Mouse (Mus musculus): ENCODE data around the gene Ceacam2.
"Not testable (repeated sequence)": the region's sequence is repeated elsewhere in the genome, so short reads cannot be mapped to it uniquely, and the experiment has no call there.

Gene Ceacam2

DNA sequence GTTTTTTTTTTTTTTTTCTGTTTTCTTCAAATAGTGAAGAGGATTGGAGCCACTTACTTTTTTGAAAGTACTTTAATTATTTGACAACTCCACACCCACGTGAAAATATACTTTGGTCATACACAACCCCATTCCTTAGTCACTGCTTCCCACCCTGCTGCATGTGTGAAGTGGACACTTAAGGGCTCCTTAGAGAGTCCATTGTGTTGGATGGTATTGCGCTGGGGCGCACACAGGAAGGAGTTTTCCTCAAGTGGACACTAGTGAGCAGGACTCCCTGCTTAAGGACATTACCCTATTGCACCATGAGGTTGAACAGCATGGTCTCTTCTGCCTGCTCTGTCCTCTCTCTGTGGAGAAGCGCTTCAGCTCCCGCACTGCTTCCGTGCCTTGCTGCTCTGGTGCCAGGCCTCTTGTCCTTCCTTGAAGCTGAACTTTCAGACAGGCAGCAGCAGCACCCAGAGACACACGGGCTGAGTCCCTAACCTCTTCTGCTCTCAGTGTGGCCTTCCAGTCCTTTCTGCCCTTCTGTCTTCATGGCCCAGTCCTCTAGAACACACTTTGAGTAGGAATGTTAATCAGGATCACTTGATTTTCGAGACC, 56.4 kb downstream of the Ceacam2 start:
- no peak for DNase-seq (ENCODE audit: low read depth)

DNA sequence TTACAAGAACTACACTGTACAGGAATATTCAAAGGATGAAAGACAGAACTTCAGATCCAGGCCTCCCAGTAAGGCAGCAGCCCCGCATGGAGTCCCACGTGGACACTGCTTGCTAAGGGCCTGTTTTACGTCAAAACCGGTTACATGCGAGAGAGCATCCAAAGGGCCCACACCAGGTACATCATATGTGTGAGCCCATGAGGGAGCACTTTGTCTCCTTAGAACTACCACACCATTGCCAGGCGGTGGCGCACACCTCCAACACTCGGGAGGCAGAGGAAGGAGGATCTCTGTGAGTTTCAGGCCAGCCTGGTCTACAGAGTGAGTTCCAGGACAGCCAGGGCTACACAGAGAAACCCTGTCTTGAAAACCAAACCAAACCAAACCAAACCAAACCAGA, 58.9 kb downstream of the Ceacam2 start:
- DNase-seq (ENCODE audit: low read depth): peak; percentile 43

DNA sequence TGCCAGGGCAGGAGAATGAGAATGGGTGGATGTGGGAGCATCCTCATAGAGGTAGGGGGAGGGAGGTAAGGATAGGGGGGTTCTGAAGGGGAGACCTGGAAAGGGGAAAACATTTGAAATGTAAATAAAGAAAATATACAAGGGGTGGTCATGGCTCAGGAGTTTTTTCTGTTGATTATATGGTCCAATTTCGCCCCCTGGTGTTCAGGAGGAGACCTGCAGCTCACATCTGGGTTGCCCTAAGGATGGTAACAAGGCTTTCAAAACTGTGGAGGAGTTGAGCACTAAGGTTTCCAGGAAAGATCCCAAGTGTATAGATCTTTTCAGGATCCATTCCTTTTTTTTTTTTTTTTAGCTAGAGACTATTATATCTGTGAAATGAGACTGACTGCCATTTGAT, 60.2 kb downstream of the Ceacam2 start:
- peak; percentile 53 for DNase-seq (ENCODE audit: low read depth)

DNA sequence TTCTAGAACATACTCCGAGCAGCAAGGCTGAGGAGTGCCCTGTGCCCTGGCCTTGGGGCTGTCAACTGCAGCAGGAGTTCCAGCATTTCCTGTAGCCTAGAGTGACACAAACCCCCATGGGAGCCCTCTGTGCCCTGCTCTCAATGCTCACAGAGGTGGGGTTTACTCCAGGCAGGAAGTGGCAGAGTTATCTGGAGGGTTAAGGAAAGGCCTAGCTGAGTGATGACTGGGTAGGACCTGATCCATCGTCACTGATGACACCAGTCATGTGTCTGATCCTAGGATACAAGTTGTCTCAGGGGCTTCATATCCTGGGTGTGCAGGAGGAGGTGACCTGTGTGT, 61.9 kb downstream of the Ceacam2 start:
- DNase-seq (ENCODE audit: low read depth): not testable (repeated sequence)

DNA sequence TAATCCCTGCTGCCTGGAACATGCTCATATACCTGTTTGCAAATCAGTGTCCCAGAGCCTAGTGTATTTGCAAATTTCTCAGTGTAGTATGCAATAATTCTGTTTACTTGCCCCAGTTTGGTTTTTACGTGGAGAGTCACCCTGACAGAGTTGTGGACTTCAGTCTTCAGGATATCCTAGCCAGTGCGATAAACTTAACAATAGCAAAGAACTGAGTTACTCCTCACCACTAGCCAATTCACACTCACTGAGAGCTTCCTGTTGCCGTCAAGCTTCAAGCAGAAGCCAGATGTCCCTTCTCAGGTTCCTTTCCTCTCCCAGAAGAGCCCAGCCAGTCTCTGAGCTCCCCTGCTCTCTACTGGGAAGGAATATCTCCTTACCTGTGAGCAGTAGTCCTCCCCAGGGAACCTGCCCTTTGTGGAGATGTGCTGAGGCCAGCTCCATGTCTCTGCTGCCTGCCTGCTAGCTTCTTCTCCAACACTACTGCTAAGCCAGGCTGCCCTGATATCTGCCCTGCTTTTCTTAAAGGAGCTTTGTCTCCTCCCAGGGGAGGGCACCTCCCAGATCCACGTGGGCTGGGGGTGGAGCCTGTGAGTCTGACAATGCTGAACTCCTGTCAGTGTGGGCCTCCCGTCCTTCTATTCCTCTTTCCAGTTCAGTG, 62.4 kb downstream of the Ceacam2 start, which contains the start of gene Ceacam1:
Gene Ceacam1 (minus strand): TSS at position 513 of the 661 bp plus-strand sequence.
- DNase-seq (ENCODE audit: low read depth): peak; percentile 84

DNA sequence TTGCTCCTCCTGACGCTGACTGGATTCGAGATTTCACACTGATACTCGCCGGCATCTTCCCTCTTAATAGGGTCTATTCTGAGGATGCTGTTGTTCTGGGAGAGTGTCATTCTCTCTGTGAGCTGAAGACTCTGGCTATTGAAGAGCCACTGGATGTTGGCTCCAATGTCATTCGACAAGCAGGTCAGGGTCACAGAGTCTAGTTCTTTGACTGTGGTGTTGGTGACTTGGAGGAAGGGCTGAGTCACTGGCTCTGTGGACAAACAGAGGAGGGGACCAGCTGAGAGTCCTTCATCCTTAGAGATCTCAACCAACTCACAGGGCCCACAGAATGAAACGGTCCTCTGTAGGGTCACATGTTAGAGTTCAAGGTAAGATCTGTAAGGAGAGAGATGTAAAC, 67.8 kb downstream of the Ceacam2 start:
- not testable (repeated sequence) for DNase-seq (ENCODE audit: low read depth)

Measured in 416B (cell line).